Mouse (Mus musculus) myocyte (in vitro differentiated cells): ENCODE measurements at regions not wholly inside any gene's neighbourhood (a gene's known extent, or its start where the extent isn't known, plus 50 kb on each side); places are given as distances from the start of the nearest gene placed in this dataset.

Experiments
- H3K27me3 ChIP-seq: one replicate; pipeline ENCODE4 v1.6.1; 2011; ENCODE audit not compliant: control insufficient read depth, insufficient read depth, insufficient read length
- H3K36me3 ChIP-seq: one replicate; pipeline ENCODE4 v1.6.1; 2011; ENCODE audit not compliant: control insufficient read depth, insufficient read depth
- H3K4me2 ChIP-seq: one replicate; pipeline ENCODE4 v1.6.1; 2011; ENCODE audit warnings: low read depth, control low read depth
- H3K4me3 ChIP-seq: one replicate; pipeline ENCODE4 v1.5.1; 2011; ENCODE audit warnings: mild to moderate bottlenecking, control low read depth, moderate library complexity
- H3K79me2 ChIP-seq: one replicate; pipeline ENCODE4 v1.6.1; 2011; ENCODE audit not compliant: control insufficient read depth, insufficient read depth
- H3ac ChIP-seq: one replicate; pipeline ENCODE4 v1.6.1; 2011; ENCODE audit not compliant: control insufficient read depth, insufficient read length
- CEBPB ChIP-seq: IDR thresholded peaks from 2 replicates; pipeline ENCODE4 v1.6.1; 2011; ENCODE audit warnings: mild to moderate bottlenecking, moderate library complexity; ENCODE audit not compliant: poor library complexity, insufficient read depth, severe bottlenecking
- E2F4 ChIP-seq: IDR thresholded peaks from one replicate; pipeline ENCODE4 v1.6.1; 2011; ENCODE audit warnings: mild to moderate bottlenecking, control low read depth, moderate library complexity; ENCODE audit not compliant: insufficient read depth
- MAX ChIP-seq: IDR thresholded peaks from one replicate; pipeline ENCODE4 v1.6.1; 2011; ENCODE audit warnings: low read depth, mild to moderate bottlenecking, control low read depth
- MYOD1 ChIP-seq, 3 experiments: IDR thresholded peaks; one replicate each; pipeline ENCODE4 v1.6.1; 2011; ENCODE audit warnings: control low read depth in 2 of 3, low read depth in 2 of 3, mild to moderate bottlenecking in 2 of 3, moderate library complexity in 1 of 3; ENCODE audit not compliant: insufficient read length in 2 of 3, control insufficient read depth in 1 of 3
- MYOG ChIP-seq, 3 experiments: IDR thresholded peaks; one replicate each; pipeline ENCODE4 v1.6.1; 2011; ENCODE audit warnings: control low read depth in 2 of 3, low read depth in 2 of 3, mild to moderate bottlenecking in 2 of 3; ENCODE audit not compliant: insufficient read length in 2 of 3, control insufficient read depth in 1 of 3, insufficient read depth in 1 of 3
- POLR2A ChIP-seq: IDR thresholded peaks from one replicate; pipeline ENCODE4 v1.6.1; 2011; ENCODE audit warnings: low read depth, mild to moderate bottlenecking, control low read depth, moderate library complexity; ENCODE audit not compliant: insufficient read length
- POLR2AphosphoS2 ChIP-seq: IDR thresholded peaks from one replicate; pipeline ENCODE4 v1.6.1; 2011; ENCODE audit warnings: low read depth, control low read depth; ENCODE audit not compliant: insufficient read length
- REST ChIP-seq: IDR thresholded peaks from one replicate; pipeline ENCODE4 v1.6.1; 2011; ENCODE audit warnings: mild to moderate bottlenecking, control low read depth, moderate library complexity; ENCODE audit not compliant: insufficient read depth, insufficient read length
- SRF ChIP-seq: IDR thresholded peaks from one replicate; pipeline ENCODE4 v1.6.1; 2011; ENCODE audit warnings: low read depth; ENCODE audit not compliant: control insufficient read depth, insufficient read length
- TCF12 ChIP-seq: IDR thresholded peaks from one replicate; pipeline ENCODE4 v1.6.1; 2011; ENCODE audit warnings: mild to moderate bottlenecking, control low read depth; ENCODE audit not compliant: poor library complexity, insufficient read depth, severe bottlenecking
- TCF3 ChIP-seq: IDR thresholded peaks from one replicate; pipeline ENCODE4 v1.6.1; 2011; ENCODE audit warnings: low read depth, control low read depth; ENCODE audit not compliant: insufficient read length
- USF1 ChIP-seq: IDR thresholded peaks from one replicate; pipeline ENCODE4 v1.6.1; 2011; ENCODE audit warnings: low read depth, mild to moderate bottlenecking, control low read depth, moderate library complexity

GRCm38 (mm10) chr11:34895624-34896023, 62.2 kb upstream of the Spdl1 start:
- H3K79me2 ChIP-seq, result no peaks in the 10 kb centered on the region
- H3K36me3 ChIP-seq, result no peaks in the 10 kb centered on the region
- TF ChIP-seq CEBPB (no peak), REST (no peak), POLR2AphosphoS2 (no peak), SRF (no peak), MYOG (IDR thresholded peaks at IDR 0.05; ENCODE audit: control insufficient read depth in 1 of 3, insufficient read depth in 1 of 3, insufficient read length in 2 of 3, low read depth in 2 of 3) (no peak), E2F4 (no peak), TCF3 (no peak), TCF12 (no peak), MYOD1 (IDR thresholded peaks at IDR 0.05; ENCODE audit: control insufficient read depth in 1 of 3, insufficient read length in 2 of 3, low read depth in 2 of 3) (no peak), MAX (no peak), POLR2A (no peak), USF1 (no peak)
- no peaks in the 10 kb centered on the region for H3K27me3 ChIP-seq
- H3K4me3 ChIP-seq, result no peak overlapping the region
- no peak overlapping the region for H3ac ChIP-seq
- H3K4me2 ChIP-seq, result no peak overlapping the region

DNA sequence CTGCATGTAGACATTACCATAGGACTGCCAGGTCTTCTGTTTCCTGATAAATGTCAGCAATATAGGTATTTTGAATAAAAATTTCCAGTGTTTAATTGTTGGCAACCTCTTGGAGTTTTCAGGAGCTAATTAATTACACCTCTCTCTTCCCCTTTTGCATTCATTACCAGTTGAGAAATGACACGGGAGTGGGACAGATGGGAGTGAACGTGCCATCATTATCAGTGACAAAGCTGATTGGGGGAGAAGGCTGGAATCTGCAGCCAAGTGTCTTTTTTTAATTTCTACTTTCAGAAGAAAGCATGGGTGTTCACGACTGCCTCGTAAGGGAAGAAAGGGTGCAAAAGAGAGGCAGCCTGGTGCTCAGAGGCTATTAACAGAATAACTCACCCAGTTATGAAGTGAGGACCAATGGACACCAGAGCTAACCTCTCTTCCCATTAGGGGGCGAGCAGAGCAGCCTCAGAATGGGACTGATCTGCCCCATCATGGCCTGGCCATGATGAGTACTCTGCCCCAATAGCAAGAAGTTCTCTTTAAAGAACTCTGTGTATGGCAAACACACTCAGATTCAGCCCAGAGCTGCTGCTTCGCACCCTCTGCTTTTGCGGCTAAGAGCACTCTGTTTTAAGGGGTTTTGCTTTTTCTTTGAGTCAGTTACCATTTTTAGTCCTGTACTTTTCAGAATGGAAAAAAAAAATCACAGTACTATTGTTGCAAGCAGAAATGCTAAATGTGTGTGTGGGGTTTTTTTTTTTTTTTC, 55.1 kb upstream of the Spdl1 start:
- no peaks in the 10 kb centered on the region for H3K79me2 ChIP-seq
- TF ChIP-seq MYOD1 (IDR thresholded peaks at IDR 0.05; ENCODE audit: control insufficient read depth in 1 of 3, insufficient read length in 2 of 3, low read depth in 2 of 3), result no peak
- TF ChIP-seq MYOG (IDR thresholded peaks at IDR 0.05; ENCODE audit: control insufficient read depth in 1 of 3, insufficient read depth in 1 of 3, insufficient read length in 2 of 3, low read depth in 2 of 3), result no peak
- no peak for TF ChIP-seq SRF
- no peak for TF ChIP-seq REST
- no peak for TF ChIP-seq POLR2AphosphoS2
- TF ChIP-seq POLR2A, result no peak
- no peak for TF ChIP-seq CEBPB
- no peak for TF ChIP-seq TCF3
- TF ChIP-seq TCF12, result no peak
- no peaks in the 10 kb centered on the region for H3K27me3 ChIP-seq
- no peak overlapping the region for H3K4me3 ChIP-seq
- no peak overlapping the region for H3K4me2 ChIP-seq
- no peaks in the 10 kb centered on the region for H3K36me3 ChIP-seq
- H3ac ChIP-seq, result no peak overlapping the region

DNA sequence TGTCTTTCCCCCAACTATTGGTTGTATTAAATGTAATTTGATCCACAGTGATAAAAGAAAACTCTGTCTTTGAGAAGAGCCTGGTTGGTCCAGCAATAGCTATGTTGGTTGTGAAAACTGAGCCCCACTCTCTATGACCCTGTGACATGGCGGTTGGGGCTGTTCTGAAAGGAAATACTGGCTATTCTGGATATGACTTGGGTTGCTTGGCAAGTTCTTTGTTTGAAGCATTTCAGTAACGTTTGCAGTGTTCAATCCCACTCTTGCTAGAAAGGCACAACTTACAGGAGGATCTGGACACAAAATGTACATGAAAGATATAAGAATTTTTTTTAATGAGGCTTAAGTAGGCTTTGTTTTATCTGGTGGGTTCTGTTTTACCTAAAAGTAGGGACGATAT, 54.1 kb upstream of the Spdl1 start:
- no peaks in the 10 kb centered on the region for H3K79me2 ChIP-seq
- H3ac ChIP-seq, result no peak overlapping the region
- no peak overlapping the region for H3K4me3 ChIP-seq
- no peak overlapping the region for H3K4me2 ChIP-seq
- H3K27me3 ChIP-seq, result no peaks in the 10 kb centered on the region
- no peaks in the 10 kb centered on the region for H3K36me3 ChIP-seq
- TF ChIP-seq USF1 (no peak), MYOD1 (IDR thresholded peaks at IDR 0.05; ENCODE audit: control insufficient read depth in 1 of 3, insufficient read length in 2 of 3, low read depth in 2 of 3) (no peak), TCF3 (no peak), CEBPB (no peak), POLR2A (no peak), SRF (no peak), MYOG (IDR thresholded peaks at IDR 0.05; ENCODE audit: control insufficient read depth in 1 of 3, insufficient read depth in 1 of 3, insufficient read length in 2 of 3, low read depth in 2 of 3) (no peak), MAX (no peak), E2F4 (no peak), TCF12 (no peak), REST (no peak), POLR2AphosphoS2 (no peak)
